Mouse (Mus musculus) liver, embryonic 11.5 days (tissue): ENCODE data around the gene Slc36a1. TPM values are rescaled to one million over a fixed set of nuclear protein-coding genes. Genes with fewer than 3 reads are reported as not detected.

Source experiments
- ATAC-seq: fragments of 200-750 bp; cut with Nextera tagmentation; replicated peaks from 2 replicates; pipeline ENCODE4 v1.8.0; 2017; ENCODE audit warnings: moderate number of reproducible peaks, mild to moderate bottlenecking, moderate TSS enrichment, moderate library complexity; ENCODE audit not compliant: low FRiP score
- DNase-seq: peaks from one replicate; pipeline ENCODE4 v3.0.0-alpha.2; 2017; ENCODE audit warnings: low spot score
- H3K27ac ChIP-seq: fragments of 300-500 bp; sonication (generic); 2 replicates; pipeline ENCODE4 v1.5.1; 2014; ENCODE audit warnings: mild to moderate bottlenecking, low read depth, low read length, control low read depth
- H3K27me3 ChIP-seq: fragments of 300-500 bp; sonication (generic); replicated peaks from 2 replicates; pipeline ENCODE4 v1.6.1; 2014; ENCODE audit warnings: low read length, mixed read lengths; ENCODE audit not compliant: control insufficient read depth, insufficient read depth
- H3K36me3 ChIP-seq: fragments of 300-500 bp; sonication (generic); 2 replicates; pipeline ENCODE4 v1.6.1; 2014; ENCODE audit warnings: mild to moderate bottlenecking, low read length, moderate library complexity, mixed read lengths; ENCODE audit not compliant: control insufficient read depth, insufficient read depth
- H3K4me1 ChIP-seq: fragments of 300-500 bp; sonication (generic); replicated peaks from 2 replicates; pipeline ENCODE4 v1.6.1; 2014; ENCODE audit warnings: low read length, mixed read lengths; ENCODE audit not compliant: control insufficient read depth, insufficient read depth
- H3K4me2 ChIP-seq: fragments of 300-500 bp; sonication (generic); 2 replicates; pipeline ENCODE4 v1.6.1; 2014; ENCODE audit warnings: mild to moderate bottlenecking, control low read depth, moderate library complexity
- H3K4me3 ChIP-seq: fragments of 300-500 bp; sonication (generic); 2 replicates; pipeline ENCODE4 v1.5.1; 2014; ENCODE audit warnings: low read depth, low read length, control low read depth
- H3K9ac ChIP-seq: fragments of 300-500 bp; sonication (generic); 2 replicates; pipeline ENCODE4 v1.6.1; 2014; ENCODE audit warnings: low read depth, low read length, control low read depth
- H3K9me3 ChIP-seq: fragments of 300-500 bp; sonication (generic); 2 replicates; pipeline ENCODE4 v1.6.1; 2016; ENCODE audit warnings: low read length, inconsistent platforms, mixed read lengths; ENCODE audit not compliant: control insufficient read depth
- WGBS: fragments of 180-500 bp; shearing (Covaris S2); extraction: QIAGEN DNeasy Blood & Tissue Kit; methylation state at CpG from one replicate; pipeline ENCODE4 v1.1.7; 2014; 5-methylcytosine and 5-hydroxymethylcytosine counted together
- polyA plus RNA-seq: library from polyadenylated mRNA; unstranded; fragments of >200 nt; fragmentation: Nextera tagmentation; extraction: Ambion mirVana; gene quantifications from 2 replicates; pipeline ENCODE4 v1.2.1, GENCODE M21; 2014

The Slc36a1 gene
- polyA plus RNA-seq, 1 experiment from 2014 or later, result 2.9 TPM

- Histone ChIP-seq H3K4me2 (no peak overlapping the region), H3K4me3 (no peak overlapping the region), H3K27me3 (no peaks in the 10 kb centered on the region), H3K9me3 (no peaks in the 10 kb centered on the region), H3K27ac (no peak overlapping the region), H3K36me3 (peaks cover 7% of the 10 kb centered on the region; the same call in 1 of the 2 replicates), H3K9ac (no peak overlapping the region), H3K4me1 (peaks cover 10% of the 10 kb centered on the region)
- WGBS, result 50% methylated on average over 3 of the region's 3 CpGs
- no peak for DNase-seq
- no peak for ATAC-seq
Observed at GRCm38 (mm10) chr11:55214978-55215377, 10.8 kb downstream of the Slc36a1 start.

GRCm38 (mm10) chr11:55216061-55216460, 11.9 kb downstream of the Slc36a1 start:
- no peak for DNase-seq
- 74% methylated on average over 3 of the region's 4 CpGs for WGBS
- Histone ChIP-seq H3K4me1 (peaks cover 6% of the 10 kb centered on the region), H3K4me2 (no peak overlapping the region), H3K27me3 (no peaks in the 10 kb centered on the region), H3K36me3 (peaks cover 11% of the 10 kb centered on the region; the same call in 1 of the 2 replicates), H3K9ac (no peak overlapping the region), H3K27ac (no peak overlapping the region), H3K4me3 (no peak overlapping the region), H3K9me3 (no peaks in the 10 kb centered on the region)
- ATAC-seq, result no peak

- Histone ChIP-seq H3K27ac (no peak overlapping the region), H3K9me3 (no peaks in the 10 kb centered on the region), H3K27me3 (no peaks in the 10 kb centered on the region), H3K4me1 (peaks cover 2% of the 10 kb centered on the region; the same call in 1 of the 2 replicates), H3K4me2 (no peak overlapping the region), H3K4me3 (no peak overlapping the region), H3K9ac (no peak overlapping the region), H3K36me3 (peaks cover 11% of the 10 kb centered on the region)
- WGBS, result 87% methylated on average over 13 of the region's 13 CpGs
- DNase-seq (no peak), ATAC-seq (no peak)
Observed at GRCm38 (mm10) chr11:55216830-55217229, 12.7 kb downstream of the Slc36a1 start.

- Histone ChIP-seq H3K27ac (no peak overlapping the region), H3K4me2 (no peak overlapping the region), H3K4me3 (no peak overlapping the region), H3K4me1 (peaks cover 2% of the 10 kb centered on the region; the same call in 1 of the 2 replicates), H3K9me3 (no peaks in the 10 kb centered on the region), H3K9ac (no peak overlapping the region), H3K36me3 (peaks cover 14% of the 10 kb centered on the region), H3K27me3 (no peaks in the 10 kb centered on the region)
- ATAC-seq (no peak), DNase-seq (no peak)
- WGBS, result 70% methylated on average over 4 of the region's 4 CpGs
Observed at GRCm38 (mm10) chr11:55217418-55217817, 13.3 kb downstream of the Slc36a1 start.

GRCm38 (mm10) chr11:55217880-55218279, 13.7 kb downstream of the Slc36a1 start:
- ATAC-seq, result no peak
- Histone ChIP-seq H3K9me3 (no peaks in the 10 kb centered on the region), H3K27me3 (no peaks in the 10 kb centered on the region), H3K4me3 (no peak overlapping the region), H3K36me3 (peaks cover 14% of the 10 kb centered on the region), H3K27ac (no peak overlapping the region), H3K9ac (no peak overlapping the region), H3K4me2 (no peak overlapping the region), H3K4me1 (peaks cover 2% of the 10 kb centered on the region; the same call in 1 of the 2 replicates)
- 86% methylated on average over 7 of the region's 7 CpGs for WGBS
- DNase-seq, result no peak

- DNase-seq (no peak), ATAC-seq (no peak)
- H3K4me3 ChIP-seq, result no peak overlapping the region
- H3K27me3 ChIP-seq, result no peaks in the 10 kb centered on the region
- no peak overlapping the region for H3K27ac ChIP-seq
- 0 out of 2 replicates have a peak, but pooled peaks cover 2% of the 10 kb centered on the region for H3K4me1 ChIP-seq
- no peaks in the 10 kb centered on the region for H3K9me3 ChIP-seq
- 82% methylated on average over 3 of the region's 3 CpGs for WGBS
- H3K9ac ChIP-seq, result no peak overlapping the region
- peaks cover 14% of the 10 kb centered on the region for H3K36me3 ChIP-seq
- no peak overlapping the region for H3K4me2 ChIP-seq
Observed at GRCm38 (mm10) chr11:55218473-55218872, 14.3 kb downstream of the Slc36a1 start.

GRCm38 (mm10) chr11:55221306-55221705, 17.2 kb downstream of the Slc36a1 start:
- H3K36me3 ChIP-seq, result peaks cover 19% of the 10 kb centered on the region
- ATAC-seq, result no peak
- H3K4me1 ChIP-seq, result no peaks in the 10 kb centered on the region
- no peak overlapping the region for H3K4me3 ChIP-seq
- H3K4me2 ChIP-seq, result no peak overlapping the region
- WGBS, result 88% methylated on average over 7 of the region's 7 CpGs
- H3K9ac ChIP-seq, result no peak overlapping the region
- no peak overlapping the region for H3K27ac ChIP-seq
- H3K9me3 ChIP-seq, result no peaks in the 10 kb centered on the region
- no peak for DNase-seq
- H3K27me3 ChIP-seq, result no peaks in the 10 kb centered on the region

- Histone ChIP-seq H3K9me3 (no peaks in the 10 kb centered on the region), H3K27ac (no peak overlapping the region), H3K4me2 (no peak overlapping the region), H3K27me3 (no peaks in the 10 kb centered on the region), H3K9ac (no peak overlapping the region), H3K36me3 (peaks cover 3% of the 10 kb centered on the region; the same call in 1 of the 2 replicates), H3K4me3 (no peak overlapping the region), H3K4me1 (no peaks in the 10 kb centered on the region)
- ATAC-seq, result no peak
- no peak for DNase-seq
- 73% methylated on average over 6 of the region's 6 CpGs for WGBS
Observed at GRCm38 (mm10) chr11:55231034-55231433, 26.9 kb downstream of the Slc36a1 start.

- H3K9ac ChIP-seq, result no peak overlapping the region
- DNase-seq, result no peak
- H3K4me3 ChIP-seq, result no peak overlapping the region
- no peaks in the 10 kb centered on the region; the same call in 1 of the 2 replicates for H3K36me3 ChIP-seq
- H3K9me3 ChIP-seq, result no peaks in the 10 kb centered on the region
- no peak for ATAC-seq
- no peak overlapping the region for H3K27ac ChIP-seq
- WGBS, result 91% methylated on average over 7 of the region's 7 CpGs
- no peak overlapping the region for H3K4me2 ChIP-seq
- no peaks in the 10 kb centered on the region for H3K4me1 ChIP-seq
- no peaks in the 10 kb centered on the region; the same call in 1 of the 2 replicates for H3K27me3 ChIP-seq
Observed at GRCm38 (mm10) chr11:55234288-55234687, 30.1 kb downstream of the Slc36a1 start.
